Mouse (Mus musculus): ENCODE results near the gene Ccdc185.
A peak's percentile ranks its signal among the peaks of the same experiment; 100 is the strongest.

Ccdc185 gene

DNA sequence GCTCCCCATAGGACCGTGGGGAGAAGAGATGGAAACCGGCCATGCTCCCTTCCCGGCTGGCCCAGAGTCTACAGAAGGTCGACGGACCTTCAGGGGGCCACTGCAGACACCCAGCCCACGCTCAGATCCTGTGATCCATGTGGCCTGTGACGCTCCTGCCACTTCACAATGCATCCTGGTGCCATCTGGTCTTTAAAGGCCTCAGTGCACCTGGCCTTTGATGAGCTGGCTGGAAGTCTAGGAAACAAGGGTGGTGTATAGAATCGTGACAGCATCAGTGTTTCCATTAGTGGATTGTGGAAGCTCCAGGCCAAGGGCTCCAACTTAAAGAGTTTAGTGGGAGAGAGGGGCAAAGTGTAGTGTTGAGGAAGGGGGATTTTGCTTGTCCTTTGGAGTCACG lies at the start of gene Ccdc185:
Gene Ccdc185 (minus strand): TSS at position 101 of the 400 bp plus-strand sequence.
- no peak for DNase-seq

- no peak for DNase-seq
Measured at GRCm38 (mm10) chr1:182797048-182797447, 48.1 kb upstream of the Ccdc185 start.

DNA sequence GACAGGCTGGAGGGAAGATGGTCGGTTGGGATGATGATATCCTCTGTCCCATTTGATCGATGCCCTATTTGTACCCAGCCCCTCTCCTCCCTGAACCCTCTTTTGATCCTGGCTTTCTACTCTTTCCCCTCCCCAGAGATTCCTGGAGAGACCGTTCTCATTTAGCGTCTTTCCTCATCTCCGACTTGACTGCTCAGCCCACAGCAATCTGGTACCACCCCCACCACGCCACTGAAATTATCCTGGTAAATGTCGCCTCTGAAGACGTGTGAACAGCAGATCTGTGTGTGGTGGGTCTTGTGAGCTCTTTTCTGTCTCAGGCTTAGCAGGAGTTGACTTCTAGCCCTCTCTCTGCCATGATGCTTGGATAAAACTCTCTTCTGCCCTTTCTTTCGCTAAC lies 45.6 kb upstream of the Ccdc185 start:
- no peak for DNase-seq

GRCm38 (mm10) chr1:182794221-182794620 lies 45.2 kb upstream of the Ccdc185 start:
- DNase-seq, result no peak

GRCm38 (mm10) chr1:182792521-182793071 lies 43.6 kb upstream of the Ccdc185 start:
- DNase-seq, result peak; percentile 17 to 30

GRCm38 (mm10) chr1:182788896-182789295 lies 39.9 kb upstream of the Ccdc185 start:
- no peak for DNase-seq

- no peak for DNase-seq
Measured at GRCm38 (mm10) chr1:182787030-182787429, 38.0 kb upstream of the Ccdc185 start.

- DNase-seq, result no peak
Measured at GRCm38 (mm10) chr1:182785504-182785903, 36.5 kb upstream of the Ccdc185 start.

DNA sequence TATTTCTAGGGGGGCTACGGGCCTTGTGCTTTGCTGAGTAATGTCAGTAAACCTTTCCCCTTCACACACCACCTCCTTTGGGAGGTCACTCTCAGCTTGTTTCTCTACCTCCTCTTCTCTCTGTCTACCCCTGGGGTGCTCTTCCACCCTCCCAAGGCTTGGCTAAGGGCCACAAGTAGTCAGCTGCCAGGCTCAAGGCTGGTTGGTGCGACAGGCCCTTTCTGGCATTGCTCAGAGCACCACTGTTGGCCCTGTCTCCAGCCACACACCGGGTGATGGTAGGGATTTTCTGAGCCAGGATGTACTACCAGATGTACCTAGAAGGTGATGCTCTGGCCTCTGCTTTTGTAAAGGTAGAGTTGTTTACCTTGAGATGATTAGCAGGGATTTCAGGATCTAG lies 35.8 kb upstream of the Ccdc185 start:
- no peak for DNase-seq

DNA sequence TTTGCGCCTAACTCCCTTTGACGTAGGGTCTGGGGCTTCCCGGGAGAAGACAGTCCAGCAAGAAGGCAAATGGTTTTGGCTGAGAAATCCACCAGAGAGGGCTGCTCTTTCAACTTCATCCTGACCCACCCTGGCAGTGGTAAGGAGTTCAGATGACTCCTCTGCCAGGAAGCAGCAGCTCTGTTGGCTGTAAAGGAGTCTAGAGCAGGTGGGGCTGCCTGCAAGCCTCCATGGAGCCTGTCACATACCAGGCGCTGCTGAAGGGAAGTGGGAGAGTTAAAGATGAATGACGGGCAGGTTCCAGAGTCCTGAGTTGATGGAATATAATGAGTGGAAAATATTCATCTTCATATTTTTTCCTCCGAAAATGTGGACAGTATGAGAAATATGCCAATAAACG lies 34.8 kb upstream of the Ccdc185 start:
- DNase-seq, result no peak

- no peak for DNase-seq
Measured at GRCm38 (mm10) chr1:182779024-182779520, 30.1 kb upstream of the Ccdc185 start.

GRCm38 (mm10) chr1:182778225-182778624 lies 29.2 kb upstream of the Ccdc185 start:
- no peak for DNase-seq

- no peak for DNase-seq
Measured at GRCm38 (mm10) chr1:182776749-182777410, 27.9 kb upstream of the Ccdc185 start.

DNA sequence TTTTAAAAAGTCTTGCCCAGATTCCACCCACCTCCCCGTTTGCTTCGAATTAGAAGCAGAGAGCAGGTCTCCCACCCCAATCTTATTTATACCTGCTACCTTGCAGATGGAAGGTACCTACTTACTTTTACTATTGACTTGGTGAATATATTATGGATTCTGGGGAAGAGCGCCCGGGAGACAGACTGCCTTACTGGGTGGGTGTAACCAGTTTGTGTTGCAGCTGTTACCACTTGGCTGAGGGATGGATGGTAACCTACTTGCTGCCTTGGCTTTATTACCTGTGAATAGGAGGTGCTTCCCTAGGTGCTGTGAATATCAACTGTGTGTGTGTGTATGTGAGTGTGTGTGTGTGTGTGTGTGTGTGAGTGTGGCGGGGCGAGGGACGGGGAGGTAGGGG lies 26.6 kb upstream of the Ccdc185 start:
- no peak for DNase-seq

DNA sequence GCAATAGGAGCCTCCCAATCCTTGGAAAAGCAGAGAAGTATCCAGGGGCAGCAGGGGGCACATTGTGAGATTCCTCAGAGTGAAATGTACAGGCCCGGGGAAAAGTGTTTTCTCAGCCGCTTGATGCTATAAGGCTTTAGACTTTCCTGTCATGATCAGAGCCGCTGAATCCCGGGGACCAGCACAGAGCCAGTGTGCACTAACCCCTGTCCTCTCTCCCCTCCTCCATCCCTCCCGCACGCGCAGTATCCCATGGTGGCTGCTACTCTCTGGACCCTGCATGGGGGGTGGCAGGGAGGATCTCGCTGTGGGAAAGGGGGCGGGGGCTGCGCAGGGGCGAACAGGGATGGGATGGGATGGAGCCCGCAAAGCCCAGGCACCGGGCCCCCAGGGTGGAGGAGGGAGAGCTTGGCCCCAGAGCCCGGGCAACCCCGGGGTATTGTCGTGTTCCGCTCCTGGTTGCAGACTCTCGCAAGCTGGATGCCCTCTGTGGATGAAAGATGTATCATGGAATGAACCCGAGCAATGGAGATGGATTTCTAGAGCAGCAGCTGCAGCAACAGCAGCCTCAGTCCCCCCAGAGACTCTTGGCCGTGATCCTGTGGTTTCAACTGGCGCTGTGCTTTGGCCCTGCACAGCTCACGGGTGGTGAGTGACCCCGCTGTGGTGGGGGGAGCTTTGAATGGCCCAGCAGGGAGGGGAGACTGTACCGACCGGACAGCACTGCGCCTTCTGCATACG lies 15.7 kb upstream of the Ccdc185 start:
- DNase-seq, result no peak

GRCm38 (mm10) chr1:182763716-182764461 lies 14.9 kb upstream of the Ccdc185 start, which contains the start of gene Susd4:
Gene Susd4, plus strand, starts transcription at chr1:182763860.
- DNase-seq, result peak; percentile 5

- no peak for DNase-seq
Measured at GRCm38 (mm10) chr1:182763191-182763715, 14.3 kb upstream of the Ccdc185 start.

- no peak for DNase-seq
Measured at GRCm38 (mm10) chr1:182758783-182759182, 9.8 kb upstream of the Ccdc185 start.

GRCm38 (mm10) chr1:182754865-182755264 lies 5.9 kb upstream of the Ccdc185 start:
- DNase-seq, result no peak

- DNase-seq, result no peak
Measured at GRCm38 (mm10) chr1:182753694-182754093, 4.7 kb upstream of the Ccdc185 start.

GRCm38 (mm10) chr1:182751301-182751700 lies 2.3 kb upstream of the Ccdc185 start:
- no peak for DNase-seq

- DNase-seq, result no peak
Measured at GRCm38 (mm10) chr1:182747834-182748233, 1.1 kb downstream of the Ccdc185 start.

DNA sequence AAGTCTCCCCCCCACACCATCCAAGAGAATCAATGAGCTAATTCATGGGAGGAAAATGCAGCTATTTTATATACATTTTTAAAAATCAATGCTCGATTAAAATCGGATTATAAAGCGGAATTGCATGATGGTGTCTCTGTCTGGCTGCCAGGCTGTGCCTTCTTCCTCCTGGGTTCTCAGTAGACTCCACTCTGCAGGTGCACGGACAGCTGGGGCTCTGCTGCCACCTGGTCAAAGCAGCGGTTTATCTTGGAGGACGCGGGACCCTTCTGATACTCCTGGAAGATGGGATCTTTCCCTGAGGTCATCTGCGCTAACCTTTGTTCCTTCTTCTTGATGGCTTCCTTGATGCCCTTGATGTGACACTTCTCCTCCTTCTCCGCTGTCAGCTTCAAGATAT lies 1.9 kb downstream of the Ccdc185 start:
- no peak for DNase-seq

All from B cell, adult 2 months (primary cell).